Mouse (Mus musculus): ENCODE results near the gene Zic1.

GRCm38 (mm10) chr9:91366226-91366998, 802 bp upstream of the Zic1 start:
- TF ChIP-seq POLR2A (IDR thresholded peaks at IDR 0.05; ENCODE audit: extremely low read depth, insufficient read depth, low read length) (no peak), CTCF (IDR thresholded peaks at IDR 0.05; ENCODE audit: extremely low read depth, insufficient read depth, low read length) (no peak)

All from cortical plate, adult 2 months (tissue).